Mouse (Mus musculus) adrenal gland, postnatal 10 days (tissue): ENCODE measurements around the gene Gdpd3. TPM values are rescaled to one million over a fixed set of nuclear protein-coding genes. Genes with fewer than 3 reads are reported as not detected.
A peak's percentile ranks its signal among the peaks of the same experiment; 100 is the strongest.

Experiments used
- DNase-seq: peaks from one replicate; pipeline ENCODE4 v3.0.0; 2021; ENCODE audit warnings: mixed read lengths
- total RNA-seq, 2 experiments: library from RNA; stranded (reverse); gene quantifications; 2 replicates each; pipeline ENCODE4 v1.2.3; 2021

Gdpd3 gene
- total RNA-seq, 2 experiments from 2014 or later, result 3.4 to 8.6 TPM

DNA sequence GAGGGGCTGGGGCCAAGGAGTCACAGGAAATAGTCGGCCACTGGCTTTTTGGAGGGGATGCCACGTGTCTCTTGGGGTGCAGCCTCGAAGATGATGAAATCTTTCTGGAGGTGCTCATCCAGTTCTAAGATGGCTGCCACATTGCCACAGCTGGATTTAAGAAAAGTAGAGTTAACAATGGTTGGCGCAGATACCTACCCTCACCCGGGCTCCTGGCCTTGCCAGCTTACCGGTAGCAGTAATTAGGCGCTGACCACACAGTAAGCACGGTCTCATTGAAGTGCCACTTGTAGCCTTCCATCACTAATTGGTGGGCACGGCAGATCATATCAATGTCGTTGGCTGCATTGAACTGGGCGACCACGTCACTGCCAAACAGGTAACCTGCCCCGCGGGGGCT, 20.0 kb downstream of the Gdpd3 start:
- no peak for DNase-seq

DNA sequence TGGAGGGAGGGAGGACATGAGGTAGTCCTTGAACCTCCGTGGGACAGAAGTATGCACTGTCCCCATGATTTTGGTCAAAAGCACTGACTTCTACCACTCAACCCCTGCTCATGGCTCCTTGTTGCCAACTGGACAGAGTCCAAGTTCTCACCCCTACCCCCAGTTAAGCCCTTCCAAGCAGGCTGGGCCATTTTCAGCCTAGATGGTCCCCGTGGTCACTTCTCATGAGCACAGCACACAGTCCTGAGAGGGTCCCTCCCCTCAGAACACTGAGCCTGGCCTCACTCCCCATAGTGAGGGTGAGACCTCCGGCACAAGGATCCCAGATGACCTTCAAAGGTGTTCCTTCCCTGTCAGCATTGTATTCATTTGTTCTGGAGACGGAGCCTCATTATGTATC, 23.0 kb downstream of the Gdpd3 start:
- no peak for DNase-seq

DNA sequence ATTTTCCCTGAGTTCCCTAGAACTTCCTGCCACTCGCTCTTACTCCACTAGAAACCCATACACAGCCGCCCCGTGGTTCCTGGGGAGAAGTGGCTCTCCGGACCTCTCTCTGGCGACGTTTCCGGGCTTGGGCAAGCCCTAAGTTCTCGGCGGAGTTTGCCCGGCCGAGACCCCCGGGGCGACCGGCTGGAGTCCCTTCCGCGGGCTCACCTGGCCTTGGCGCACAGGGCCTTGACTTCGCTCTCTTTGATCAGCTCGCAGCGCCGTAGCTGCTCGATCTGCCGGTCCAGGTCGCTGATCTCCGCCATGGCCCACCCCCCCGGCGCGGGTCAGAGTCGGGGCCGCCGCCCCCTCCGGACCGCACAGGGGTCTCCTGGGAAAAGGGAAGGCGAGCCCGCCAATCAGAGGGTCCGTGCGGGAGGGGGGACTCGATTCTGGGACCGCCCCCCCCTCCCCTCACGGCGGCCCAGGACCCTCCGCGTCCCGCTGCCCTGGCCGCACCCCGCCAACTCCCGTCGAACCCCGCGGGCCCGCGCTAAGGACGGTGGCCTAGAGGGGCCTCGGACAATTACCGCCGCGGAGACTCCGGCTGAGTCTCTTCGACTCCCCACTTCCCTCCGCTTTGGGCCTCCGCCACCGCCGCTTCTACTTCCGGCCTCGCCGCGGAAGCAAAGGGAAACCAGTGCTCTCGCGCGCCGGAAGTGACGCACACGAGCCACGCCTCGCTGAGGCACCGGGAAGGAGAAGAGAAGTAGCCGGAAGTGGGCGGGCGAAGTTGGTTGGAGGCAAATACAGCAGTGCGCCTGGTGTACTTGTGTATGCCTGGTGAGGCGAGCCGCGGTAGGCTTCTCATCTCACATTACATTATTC, 26.0 kb downstream of the Gdpd3 start, which contains the start of gene Ppp4c:
Gene Ppp4c, minus strand, starts transcription at position 646 of the 870 bp plus-strand sequence.
- DNase-seq, result peak; percentile 98

DNA sequence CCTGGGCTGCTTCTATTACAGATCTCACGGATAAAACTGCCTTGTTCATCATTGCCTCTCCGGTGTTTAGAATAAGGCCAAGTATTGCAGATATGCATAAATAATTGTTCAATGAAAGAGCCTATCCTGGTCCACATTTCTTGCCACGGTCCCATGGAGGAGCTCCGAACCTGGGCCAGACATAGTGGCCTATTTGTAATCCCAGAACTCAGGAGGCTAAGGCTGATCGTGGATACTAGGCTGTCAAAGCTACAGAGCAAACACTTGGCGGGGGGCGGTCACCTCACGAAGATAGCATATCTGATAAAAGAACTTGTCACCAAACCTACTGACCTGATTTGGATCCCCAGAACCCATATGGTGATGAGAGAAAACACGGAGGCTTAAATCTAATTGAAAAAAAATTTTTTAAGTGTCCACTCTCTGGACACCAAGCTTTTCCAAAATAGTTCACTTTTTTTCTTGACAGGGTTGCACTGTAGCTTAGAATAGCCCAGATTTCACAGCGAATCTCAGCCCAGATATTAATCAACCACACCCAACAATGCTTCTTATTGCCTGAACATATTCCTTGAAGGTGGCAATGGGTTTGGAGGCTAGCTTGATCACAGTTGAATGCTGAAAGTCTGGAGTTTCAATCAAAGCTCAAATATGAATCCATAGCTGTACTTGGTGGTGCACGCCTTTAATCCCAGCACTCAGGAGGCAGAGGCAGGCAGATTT, 26.7 kb downstream of the Gdpd3 start:
- DNase-seq, result no peak

DNA sequence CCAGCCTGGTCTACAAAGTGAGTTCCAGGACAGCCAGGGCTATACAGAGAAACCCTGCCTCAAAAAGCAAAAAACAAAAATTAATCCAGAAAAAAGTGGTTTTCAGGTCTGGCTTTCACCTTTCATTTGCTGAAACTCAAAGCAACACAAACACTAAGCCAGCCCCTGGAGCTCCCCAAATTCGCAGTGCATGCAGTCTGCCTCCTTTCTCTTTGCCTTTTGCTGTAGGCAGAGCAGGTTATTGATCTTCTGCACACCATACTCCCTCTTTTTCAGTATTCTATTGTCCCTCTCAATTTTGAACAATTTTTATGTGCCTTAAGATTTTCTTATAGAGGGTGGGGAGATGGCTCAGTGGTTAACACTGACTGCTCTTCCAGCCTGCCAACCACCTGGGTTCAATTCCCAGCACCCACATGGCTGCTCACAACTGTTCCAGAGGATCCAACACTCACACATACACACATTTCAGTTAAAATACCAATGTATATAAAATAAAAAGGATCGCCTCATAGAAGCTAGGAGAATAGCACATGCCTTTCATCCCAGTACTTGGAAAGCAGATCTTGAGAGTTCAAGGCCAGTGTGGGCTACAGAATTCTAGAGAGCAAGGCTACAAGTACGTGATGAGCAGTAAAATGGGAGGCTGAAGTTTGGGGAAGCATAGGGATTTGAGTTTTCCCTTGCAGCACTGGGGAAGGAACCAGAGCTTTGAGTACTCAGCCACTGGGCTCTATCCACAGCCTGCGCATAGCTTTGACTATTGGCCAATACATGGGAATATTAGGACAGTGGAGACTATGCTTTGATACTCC, 27.5 kb downstream of the Gdpd3 start:
- no peak for DNase-seq

DNA sequence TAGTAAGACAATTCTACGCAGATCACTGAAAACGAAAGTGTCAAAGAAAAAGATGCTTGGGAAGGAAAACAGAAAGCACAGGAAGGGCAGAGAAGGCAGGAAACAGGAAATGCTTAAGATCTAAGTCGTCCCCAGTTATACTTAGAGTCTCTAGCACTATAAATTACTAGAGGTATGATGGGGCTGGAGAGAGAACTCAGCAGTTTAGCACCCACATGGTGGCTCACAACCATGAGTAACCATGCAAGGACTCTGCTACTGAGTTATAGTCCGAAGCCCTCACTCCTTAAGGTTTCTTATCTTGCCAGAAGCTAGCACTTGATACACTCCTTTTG, 28.1 kb downstream of the Gdpd3 start:
- no peak for DNase-seq

DNA sequence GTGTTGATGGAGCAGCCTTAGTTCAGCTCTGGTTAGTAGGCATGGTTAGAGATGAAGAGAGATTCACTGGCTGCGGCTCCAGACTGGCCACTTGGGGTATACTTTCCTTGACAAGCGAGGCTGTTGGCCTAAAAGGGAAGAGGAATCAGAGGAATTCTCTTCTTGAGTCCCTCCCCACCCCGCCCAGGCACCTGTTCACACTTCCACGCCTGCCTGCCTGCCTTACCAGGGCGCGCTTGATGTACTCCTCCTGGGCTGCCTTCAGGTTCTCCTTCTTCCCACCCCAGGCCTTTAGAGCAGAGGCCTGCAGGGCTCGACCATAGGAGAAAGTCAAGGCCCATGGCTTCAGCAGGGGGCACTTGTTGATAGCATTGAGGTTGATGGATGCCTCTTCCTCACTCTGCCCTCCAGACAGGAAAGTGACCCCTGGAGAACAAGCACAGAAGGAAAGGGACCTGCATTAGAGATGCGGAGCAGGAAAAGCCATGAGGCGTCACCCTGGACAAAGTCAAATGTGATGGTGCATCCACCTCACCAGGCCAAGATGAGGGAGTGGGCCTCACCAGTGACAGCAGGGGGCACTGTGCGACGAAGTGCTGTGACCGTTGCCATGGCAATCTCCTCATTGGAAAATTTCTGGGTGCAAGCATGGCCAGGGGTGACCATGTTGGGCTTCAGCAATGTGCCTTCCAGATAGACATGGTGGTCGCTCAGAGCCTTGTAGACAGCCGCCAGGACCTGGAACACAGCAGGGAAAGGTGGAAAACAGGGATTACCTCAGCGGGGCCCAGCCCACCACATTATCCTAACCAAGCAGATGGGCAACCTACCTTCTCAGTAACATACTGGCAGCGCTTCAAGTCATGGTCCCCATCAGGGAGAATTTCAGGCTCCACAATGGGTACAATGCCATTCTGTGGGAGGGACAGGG, 29.5 kb downstream of the Gdpd3 start:
- DNase-seq, result no peak

DNA sequence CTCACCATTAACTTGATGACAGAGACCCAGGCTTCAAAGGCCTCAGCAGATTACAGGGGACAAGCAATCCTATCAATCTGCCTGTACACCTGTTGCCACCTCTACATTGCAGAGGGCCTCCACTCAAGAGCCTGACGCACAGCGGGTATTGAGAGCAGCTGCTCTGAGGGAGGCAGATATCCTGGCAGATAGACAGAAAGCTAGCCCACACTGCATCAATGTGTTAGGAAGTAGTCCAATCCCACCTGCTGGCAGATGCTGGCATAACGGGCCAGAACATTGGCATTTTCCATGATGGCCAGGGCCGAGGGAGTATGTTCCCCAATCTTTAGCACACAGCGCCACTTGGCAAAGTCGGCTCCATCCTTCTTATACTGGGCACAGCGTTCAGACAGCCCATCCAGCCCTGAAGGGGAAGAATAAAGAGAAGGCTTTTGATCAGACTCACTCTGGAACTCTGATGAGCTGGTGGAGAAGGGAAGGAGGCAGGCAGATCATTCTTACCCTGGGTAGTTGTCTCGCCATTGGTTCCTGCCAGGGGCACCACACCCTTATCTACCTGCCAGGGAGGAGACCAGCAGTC, 30.3 kb downstream of the Gdpd3 start:
- no peak for DNase-seq

DNA sequence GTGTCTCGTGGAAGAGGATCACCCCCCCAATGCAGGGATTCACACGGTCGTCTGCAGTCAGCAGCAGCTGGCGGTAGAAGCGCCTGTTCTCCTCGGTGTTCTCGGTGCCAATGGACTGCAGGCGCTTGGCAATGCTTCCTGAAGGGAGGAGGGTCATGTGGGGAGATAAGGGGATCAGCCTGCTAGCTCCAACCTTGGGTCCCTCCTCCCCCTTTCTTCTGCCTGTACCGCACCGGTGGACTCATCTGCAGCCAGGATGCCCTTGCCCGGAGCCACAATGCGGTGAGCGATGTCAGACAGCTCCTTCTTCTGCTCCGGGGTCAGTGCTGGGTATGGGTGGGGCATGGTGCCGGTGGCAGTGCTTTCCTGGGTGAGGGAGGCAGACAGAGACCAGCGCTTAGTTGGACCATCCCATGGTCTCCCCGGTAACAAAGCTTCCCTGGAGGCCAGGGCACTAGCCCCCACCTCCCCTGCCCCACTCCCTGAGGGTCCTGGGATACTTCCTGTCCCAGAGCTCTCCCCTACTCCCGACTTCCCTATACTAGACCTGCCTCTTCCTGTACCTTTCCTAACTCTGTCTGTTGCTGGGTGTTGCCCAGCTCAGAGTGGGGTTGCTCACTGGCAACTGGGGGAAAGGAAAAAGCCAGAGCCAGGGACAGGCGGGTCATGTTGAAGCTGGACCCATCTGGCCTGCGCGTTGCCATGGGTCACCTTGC, 31.4 kb downstream of the Gdpd3 start, which contains the start of gene Fam57b:
Gene Fam57b, plus strand, starts transcription at position 258 of the 716 bp plus-strand sequence.
- peak; percentile 75 for DNase-seq

DNA sequence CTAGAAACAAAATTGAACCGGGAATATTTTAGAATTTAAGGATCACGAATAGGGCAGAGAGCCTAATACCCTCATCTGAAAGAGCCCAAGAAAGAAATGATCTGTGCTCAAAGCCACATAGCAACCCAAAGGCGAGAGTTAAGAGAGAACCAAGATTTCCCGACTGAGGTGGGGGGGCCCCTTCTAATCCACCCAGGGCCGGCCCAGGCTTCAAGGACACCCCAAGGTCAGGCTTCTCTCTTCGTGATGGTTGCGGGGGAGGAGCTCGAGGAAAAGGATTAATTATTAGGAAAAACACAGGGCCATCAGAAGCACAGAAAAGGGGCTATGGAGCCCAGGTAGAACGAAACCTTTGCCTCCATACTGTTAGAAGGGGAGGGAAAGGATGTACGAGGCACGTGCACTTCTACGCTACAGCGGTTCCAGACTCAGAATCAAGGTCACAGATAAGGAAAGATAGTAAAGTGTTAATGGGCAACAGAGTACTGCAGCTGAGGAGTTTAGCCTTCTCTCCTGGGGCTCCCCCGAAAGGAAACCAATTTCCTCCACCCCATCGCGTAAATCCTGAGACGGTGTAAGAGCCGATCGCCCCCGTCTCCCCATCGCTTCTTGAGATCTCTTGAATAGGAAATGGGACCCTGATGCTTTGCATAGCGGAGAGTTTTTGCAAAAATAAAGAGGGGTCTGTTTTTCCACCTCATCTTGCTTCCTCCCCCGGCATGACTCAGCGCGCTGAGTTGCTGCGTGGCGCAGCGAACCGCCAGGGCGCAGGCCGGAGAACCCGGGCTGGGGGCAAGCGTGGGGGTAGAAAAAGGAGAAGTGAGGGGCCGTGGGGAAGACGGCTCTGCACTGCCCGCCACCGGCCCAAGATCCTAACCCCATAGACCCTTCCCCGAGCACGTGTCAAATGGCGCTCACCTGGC, 32.3 kb downstream of the Gdpd3 start:
- DNase-seq, result peak; percentile 71

DNA sequence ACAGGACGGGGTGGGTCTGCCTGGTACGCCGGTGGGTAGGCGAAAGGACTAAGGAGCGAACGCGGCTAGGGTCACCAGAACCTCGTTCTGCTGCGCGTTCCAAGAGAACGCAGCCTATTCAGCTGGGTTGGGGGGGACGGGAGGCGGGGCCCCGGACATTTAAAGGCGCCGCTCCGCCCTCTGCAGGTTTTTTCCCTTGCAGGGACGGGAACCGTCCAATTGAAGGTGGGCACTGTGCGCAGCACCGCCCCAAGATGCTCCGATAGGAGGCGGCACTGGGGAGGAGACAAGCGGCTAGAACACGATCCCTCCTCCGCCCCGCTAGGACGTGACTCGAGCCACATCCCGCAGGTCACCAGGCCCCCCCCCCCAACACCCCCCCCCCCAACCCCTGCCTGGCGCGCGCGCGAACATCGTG, 32.9 kb downstream of the Gdpd3 start:
- DNase-seq, result peak; percentile 98

DNA sequence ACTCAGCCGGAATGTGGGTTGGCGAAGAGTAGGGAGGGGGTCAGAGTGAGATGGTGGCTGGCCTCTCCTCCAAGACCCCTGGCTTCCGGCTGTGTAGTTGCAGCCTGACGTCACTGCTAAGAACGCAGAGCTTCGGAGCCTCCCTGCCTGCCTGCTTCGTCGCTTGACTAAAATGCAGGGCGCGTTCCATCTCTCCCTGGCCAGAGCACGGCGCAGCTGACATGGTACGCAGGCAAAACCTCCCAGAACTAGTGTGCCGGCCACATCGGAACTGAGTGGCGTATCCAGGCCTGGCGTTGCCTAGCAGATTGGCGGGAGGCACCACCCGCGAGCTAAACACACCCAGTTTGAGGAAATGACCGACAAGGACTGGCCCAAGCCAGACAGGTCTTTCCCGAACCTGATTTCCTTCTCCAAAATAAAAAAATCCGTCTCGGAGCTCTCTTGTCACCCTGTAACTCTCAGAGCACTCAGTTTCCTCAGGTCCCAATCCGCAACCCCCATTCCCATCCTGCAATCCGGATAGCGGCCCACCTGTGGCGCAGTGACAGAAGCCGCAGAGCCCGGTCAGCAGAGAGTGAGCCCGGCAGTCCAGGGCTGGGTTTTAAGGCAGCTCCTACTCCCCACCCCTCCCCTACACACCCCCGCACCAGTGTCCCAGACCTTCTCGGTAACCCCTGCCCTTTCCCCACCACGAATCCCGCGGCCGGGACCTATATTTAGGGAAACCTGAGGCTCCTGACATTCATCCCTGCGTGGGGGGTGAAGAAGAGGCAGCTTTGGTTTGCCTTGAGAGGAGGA, 33.5 kb downstream of the Gdpd3 start:
- peak; percentile 59 for DNase-seq

DNA sequence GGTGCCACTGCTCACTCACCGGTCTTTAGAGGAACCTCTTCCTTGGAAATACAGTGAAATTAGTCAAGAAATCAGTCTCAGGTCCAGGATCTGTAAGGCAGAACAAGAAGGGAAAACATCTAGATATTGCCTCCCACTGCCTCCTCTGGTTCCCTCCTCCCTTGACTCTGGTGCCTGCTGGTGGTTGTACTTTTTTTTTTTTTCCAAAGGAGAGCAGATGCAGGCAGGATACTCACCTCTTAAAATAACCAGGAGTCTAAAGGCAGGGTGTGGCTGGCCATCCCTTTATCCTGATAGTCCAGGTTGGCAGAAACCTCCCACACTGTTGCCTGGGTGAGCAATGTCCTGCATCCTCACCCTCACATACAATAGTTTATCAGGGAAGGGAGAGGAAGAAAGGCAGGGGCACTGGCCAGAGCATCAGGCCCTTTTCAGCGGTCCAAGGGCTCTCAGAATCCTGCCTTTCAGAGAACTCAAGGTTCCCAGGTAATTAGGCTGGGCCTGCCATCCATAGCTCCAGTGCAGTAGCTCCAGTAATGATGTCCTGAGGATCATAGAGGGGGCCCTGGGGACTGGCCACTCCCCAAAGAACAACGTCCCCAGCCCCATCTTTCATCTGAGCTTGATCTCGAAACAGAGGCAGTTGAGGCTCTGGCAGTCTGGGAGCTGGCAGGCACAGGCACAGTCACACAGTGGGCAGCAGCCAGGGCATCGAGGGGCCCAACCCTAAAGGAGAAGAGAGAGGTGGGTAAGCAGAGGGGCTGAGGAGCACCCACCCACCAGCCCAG, 34.3 kb downstream of the Gdpd3 start:
- no peak for DNase-seq

DNA sequence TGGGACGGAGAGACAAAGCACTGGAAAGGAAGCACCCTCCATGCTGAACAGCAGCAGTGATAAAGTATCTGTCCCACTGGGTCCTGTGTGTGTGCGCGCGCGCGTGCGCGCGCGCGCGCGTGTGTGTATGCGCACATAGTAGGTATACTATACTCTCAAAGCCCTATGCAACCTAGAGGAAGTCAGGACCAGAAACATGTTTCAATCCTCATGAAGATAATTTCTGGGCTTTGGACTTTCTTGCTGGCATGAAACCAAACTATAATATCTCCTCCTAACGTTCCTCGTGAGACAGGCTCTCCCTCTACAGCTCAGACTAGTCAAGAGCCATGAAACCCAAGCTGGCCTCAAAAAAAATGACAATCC, 34.9 kb downstream of the Gdpd3 start:
- DNase-seq, result no peak

DNA sequence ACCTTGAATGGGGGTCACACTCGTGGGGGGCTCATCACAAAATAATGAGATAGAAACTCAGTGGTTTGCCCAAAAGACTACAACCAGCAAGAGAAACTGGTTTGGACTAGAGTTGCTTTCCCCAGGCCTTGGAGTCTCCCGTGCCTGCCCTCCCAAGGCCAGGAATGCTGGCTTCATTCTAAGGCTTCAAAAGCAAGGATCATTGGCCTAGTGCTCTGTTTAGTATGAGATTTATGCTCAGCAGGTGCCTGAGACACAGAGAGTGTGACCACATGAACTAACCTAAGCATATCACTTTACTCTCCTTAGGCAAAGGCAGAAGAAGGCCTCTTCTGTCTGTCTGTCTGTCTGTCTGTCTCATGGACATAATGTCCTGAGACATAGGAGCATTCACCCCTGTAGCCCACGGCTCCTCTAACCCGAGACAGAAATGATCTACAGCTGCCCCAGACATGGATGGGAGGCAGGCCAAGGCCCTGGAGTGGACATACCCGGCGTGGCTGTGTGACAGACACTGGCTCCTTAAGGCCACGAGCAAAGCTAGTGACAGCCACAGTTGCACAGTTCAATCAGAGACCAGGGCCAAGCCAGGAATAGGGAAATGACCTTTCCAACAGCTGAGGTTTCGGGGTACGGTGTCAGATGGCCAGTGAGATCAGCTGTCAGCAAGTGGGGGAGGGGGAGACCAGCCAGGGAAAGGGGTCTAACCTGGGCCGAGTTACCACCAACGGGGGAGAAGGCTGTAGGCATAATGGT, 36.2 kb downstream of the Gdpd3 start:
- peak; percentile 59 for DNase-seq

DNA sequence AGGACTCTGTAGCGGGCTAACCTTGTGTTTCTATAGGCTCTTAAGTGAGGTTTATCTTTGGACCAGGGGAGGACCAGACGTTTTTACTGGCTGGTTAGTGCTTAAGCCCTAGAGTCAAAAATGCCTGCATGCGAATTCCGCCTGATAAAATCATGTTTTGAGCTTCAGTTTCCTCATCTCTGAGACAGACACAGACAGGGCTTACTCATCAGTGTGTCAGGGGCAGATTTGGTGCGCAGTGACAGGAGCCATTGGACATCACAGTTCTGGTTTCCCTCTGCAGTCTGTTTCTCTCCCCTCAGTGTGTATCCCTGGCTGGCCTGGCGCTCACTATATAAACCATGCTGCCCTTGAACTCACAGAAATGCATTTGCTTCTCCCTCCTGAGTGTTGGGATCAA, 37.0 kb downstream of the Gdpd3 start:
- no peak for DNase-seq

DNA sequence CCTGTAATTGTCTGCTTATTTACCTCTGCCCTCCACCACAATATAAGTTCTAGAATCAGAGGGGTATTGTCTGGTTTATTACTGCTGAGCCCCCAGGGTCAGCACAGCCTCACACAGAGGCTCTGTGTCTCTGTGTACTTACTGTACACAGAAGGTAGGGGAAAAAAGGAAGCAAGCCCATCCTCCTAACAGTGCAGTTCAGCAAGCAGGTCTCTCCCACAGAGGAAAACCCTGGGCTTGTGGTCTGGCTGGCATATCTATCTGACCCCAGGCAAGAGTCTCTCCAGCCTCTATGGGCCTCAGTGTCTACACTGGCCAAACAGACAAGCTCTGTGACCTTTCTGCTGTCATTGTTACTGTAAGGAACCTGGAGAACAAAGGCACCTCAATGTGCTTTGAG, 37.6 kb downstream of the Gdpd3 start:
- DNase-seq, result no peak
